Mouse (Mus musculus): ENCODE measurements around the gene Pten. TPM values are rescaled to one million over a fixed set of nuclear protein-coding genes. Genes with fewer than 3 reads are reported as not detected.

The Pten gene
- total RNA-seq (2021) = 10 to 100 TPM; 34.9 to 39.9 TPM
- long read RNA-seq, experiment 1, full-length matches to known transcripts = 22 of 27 reads
- long read RNA-seq, experiment 1, partial matches to known transcripts = 0 of 27 reads
- long read RNA-seq, experiment 1, other reads (novel, unspliced or antisense) = 5 of 27 reads
- long read RNA-seq, experiment 2, full-length matches to known transcripts = 15 of 23 reads
- long read RNA-seq, experiment 2, partial matches to known transcripts = 2 of 23 reads
- long read RNA-seq, experiment 2, other reads (novel, unspliced or antisense) = 6 of 23 reads

- intact Hi-C loops (cut with DNase I; ENCODE audit: low total_unique reads) = loop anchor here (10.0 kb wide), 1 partner anchor 198 kb away; no protein-coding TSS in a partner anchor
- peak; percentile 97 for DNase-seq
Observed at GRCm38 (mm10) chr19:32756900-32757725, at the start of gene Pten. Gene Pten (plus strand): TSS chr19:32757497.

- intact Hi-C loops (cut with DNase I; ENCODE audit: low total_unique reads) = no loop called here
- no peak for DNase-seq
Observed at GRCm38 (mm10) chr19:32708996-32709395, 48.3 kb upstream of the Pten start.

GRCm38 (mm10) chr19:32710288-32710687 is 47.0 kb upstream of the Pten start:
- no peak for DNase-seq
- intact Hi-C loops (cut with DNase I; ENCODE audit: low total_unique reads) = no loop called here

GRCm38 (mm10) chr19:32711761-32712541 is 45.3 kb upstream of the Pten start:
- intact Hi-C loops (cut with DNase I; ENCODE audit: low total_unique reads) = loop anchor here (2.0 kb wide), 1 partner anchor 513 kb away; no protein-coding TSS in a partner anchor
- peak; percentile 89 for DNase-seq

- intact Hi-C loops (cut with DNase I; ENCODE audit: low total_unique reads) = loop anchor here (2.0 kb wide), 1 partner anchor 512 kb away; no protein-coding TSS in a partner anchor
- DNase-seq = peak; percentile 66
Observed at GRCm38 (mm10) chr19:32712588-32713042, 44.7 kb upstream of the Pten start.

GRCm38 (mm10) chr19:32713471-32713870 is 43.8 kb upstream of the Pten start:
- intact Hi-C loops (cut with DNase I; ENCODE audit: low total_unique reads) = loop anchor here (2.0 kb wide), 1 partner anchor 511 kb away; no protein-coding TSS in a partner anchor
- DNase-seq = no peak

- peak; percentile 71 for DNase-seq
- intact Hi-C loops (cut with DNase I; ENCODE audit: low total_unique reads) = loop anchor here (5.0 kb wide), 1 partner anchor 647 kb away; no protein-coding TSS in a partner anchor
Observed at GRCm38 (mm10) chr19:32715201-32715600, 42.1 kb upstream of the Pten start.

GRCm38 (mm10) chr19:32715681-32716080 is 41.6 kb upstream of the Pten start:
- intact Hi-C loops (cut with DNase I; ENCODE audit: low total_unique reads) = loop anchor here (5.0 kb wide), 1 partner anchor 647 kb away; no protein-coding TSS in a partner anchor
- no peak for DNase-seq

GRCm38 (mm10) chr19:32717590-32717989 is 39.7 kb upstream of the Pten start:
- intact Hi-C loops (cut with DNase I; ENCODE audit: low total_unique reads) = loop anchor here (5.0 kb wide), 1 partner anchor 645 kb away; no protein-coding TSS in a partner anchor
- no peak for DNase-seq

- intact Hi-C loops (cut with DNase I; ENCODE audit: low total_unique reads) = no loop called here
Observed at GRCm38 (mm10) chr19:32720319-32720718, 37.0 kb upstream of the Pten start.

GRCm38 (mm10) chr19:32723817-32724216 is 33.5 kb upstream of the Pten start:
- intact Hi-C loops (cut with DNase I; ENCODE audit: low total_unique reads) = no loop called here

More at GRCm38 (mm10) chr19:32720319-32720718, 37.0 kb upstream of the Pten start:
- no peak for DNase-seq

GRCm38 (mm10) chr19:32726451-32727325 is 30.6 kb upstream of the Pten start:
- intact Hi-C loops (cut with DNase I; ENCODE audit: low total_unique reads) = no loop called here

More at GRCm38 (mm10) chr19:32723817-32724216, 33.5 kb upstream of the Pten start:
- no peak for DNase-seq

GRCm38 (mm10) chr19:32729785-32730184 is 27.5 kb upstream of the Pten start:
- intact Hi-C loops (cut with DNase I; ENCODE audit: low total_unique reads) = no loop called here
- DNase-seq = no peak

More at GRCm38 (mm10) chr19:32726451-32727325, 30.6 kb upstream of the Pten start:
- no peak for DNase-seq

- intact Hi-C loops (cut with DNase I; ENCODE audit: low total_unique reads) = no loop called here
- no peak for DNase-seq
Observed at GRCm38 (mm10) chr19:32732922-32733321, 24.4 kb upstream of the Pten start.

GRCm38 (mm10) chr19:32737844-32738243 is 19.5 kb upstream of the Pten start:
- intact Hi-C loops (cut with DNase I; ENCODE audit: low total_unique reads) = no loop called here
- no peak for DNase-seq

- intact Hi-C loops (cut with DNase I; ENCODE audit: low total_unique reads) = no loop called here
- no peak for DNase-seq
Observed at GRCm38 (mm10) chr19:32739686-32740085, 17.6 kb upstream of the Pten start, which contains the start of gene Atad1. Gene Atad1 (minus strand): TSS chr19:32739786.

GRCm38 (mm10) chr19:32740641-32741345 is 16.5 kb upstream of the Pten start:
- no peak for DNase-seq
- intact Hi-C loops (cut with DNase I; ENCODE audit: low total_unique reads) = no loop called here

- peak; percentile 18 for DNase-seq
- intact Hi-C loops (cut with DNase I; ENCODE audit: low total_unique reads) = no loop called here
Observed at GRCm38 (mm10) chr19:32749425-32749824, 7.9 kb upstream of the Pten start.

Data from gastrocnemius, postnatal 14 days (tissue).